Mouse (Mus musculus): ENCODE measurements at regions not wholly inside any gene's neighbourhood (a gene's known extent, or its start where the extent isn't known, plus 50 kb on each side); places are given as distances from the start of the nearest gene placed in this dataset.

DNA sequence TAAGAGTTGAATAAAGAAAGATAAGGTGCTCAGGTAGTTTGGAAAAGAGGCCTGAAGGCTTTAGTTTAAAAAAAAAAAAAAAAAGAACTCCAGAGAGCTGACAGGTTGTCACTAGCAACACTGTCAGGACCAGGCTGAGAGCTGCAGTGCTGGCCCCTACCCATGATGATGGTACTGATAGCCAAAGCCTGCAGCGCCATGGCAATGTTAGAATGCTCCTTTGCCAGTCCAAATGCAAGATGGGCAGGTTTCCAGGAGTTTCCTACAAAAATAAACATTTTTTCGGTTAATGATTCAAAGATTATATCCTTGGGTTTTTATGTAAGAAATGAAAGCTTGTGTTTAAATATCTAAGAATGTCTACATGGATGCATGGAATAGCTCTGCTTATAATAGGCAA, 441.9 kb downstream of the Triml1 start:
- Histone ChIP-seq H3K9me3 (ENCODE audit: low read depth, low read length) (no peaks in the 10 kb centered on the region), H3K4me1 (ENCODE audit: insufficient read depth) (no peaks in the 10 kb centered on the region), H3K4me2 (no peak overlapping the region), H3K36me3 (ENCODE audit: insufficient read depth) (no peaks in the 10 kb centered on the region), H3K27ac (ENCODE audit: low read depth) (no peak overlapping the region), H3K4me3 (ENCODE audit: low read depth, low read length) (no peak overlapping the region), H3K9ac (no peak overlapping the region), H3K27me3 (ENCODE audit: insufficient read depth, low read length) (no peaks in the 10 kb centered on the region)
- ATAC-seq (ENCODE audit: insufficient read depth) (no peak), DNase-seq (peak; percentile 5)
- 48% methylated on average over 2 of the region's 2 CpGs for WGBS
- no peak for TF ChIP-seq CTCF (IDR thresholded peaks at IDR 0.05; ENCODE audit: low read depth)

- H3K9ac ChIP-seq: no peak overlapping the region
- no peak overlapping the region for H3K4me3 ChIP-seq (ENCODE audit: low read depth, low read length)
- no peaks in the 10 kb centered on the region for H3K36me3 ChIP-seq (ENCODE audit: insufficient read depth)
- no peaks in the 10 kb centered on the region for H3K9me3 ChIP-seq (ENCODE audit: low read depth, low read length)
- ATAC-seq (ENCODE audit: insufficient read depth) (no peak), DNase-seq (no peak)
- no peak overlapping the region for H3K4me2 ChIP-seq
- H3K27me3 ChIP-seq (ENCODE audit: insufficient read depth, low read length): no peaks in the 10 kb centered on the region
- no peak for TF ChIP-seq CTCF (IDR thresholded peaks at IDR 0.05; ENCODE audit: low read depth)
- H3K4me1 ChIP-seq (ENCODE audit: insufficient read depth): no peaks in the 10 kb centered on the region
- H3K27ac ChIP-seq (ENCODE audit: low read depth): no peak overlapping the region
These were observed 442.9 kb downstream of the Triml1 start for GRCm38 (mm10) chr8:42698403-42698802.

All from lung, embryonic 14.5 days (tissue).